Mouse (Mus musculus) spleen, adult 12 weeks (tissue): ENCODE measurements at regions not wholly inside any gene's neighbourhood (a gene's known extent, or its start where the extent isn't known, plus 50 kb on each side); places are given as distances from the start of the nearest gene placed in this dataset.

Source experiments
- DNase-seq: peaks from one replicate; pipeline ENCODE4 v3.0.0; 2022; ENCODE audit warnings: low spot score

DNA sequence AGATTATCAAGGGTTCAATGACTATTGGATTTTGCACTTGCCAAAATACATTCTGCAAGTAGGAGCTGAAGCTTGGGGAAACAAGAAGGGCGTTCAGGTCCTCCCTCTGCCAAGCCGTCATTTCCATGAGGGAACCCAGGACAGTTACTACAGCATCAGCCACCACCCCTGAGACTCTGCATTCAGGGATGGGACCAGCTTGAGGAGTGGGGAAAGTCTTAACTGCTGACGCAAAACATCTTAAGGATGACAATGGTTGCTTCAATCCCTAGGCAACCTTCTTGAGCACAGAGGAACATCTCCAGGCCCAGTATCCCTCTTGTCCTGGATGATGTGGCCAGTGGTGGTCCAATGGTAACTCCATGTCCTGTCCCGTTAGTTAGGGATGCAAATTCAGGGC lies 137.2 kb upstream of the Noct start:
- DNase-seq, result no peak

DNA sequence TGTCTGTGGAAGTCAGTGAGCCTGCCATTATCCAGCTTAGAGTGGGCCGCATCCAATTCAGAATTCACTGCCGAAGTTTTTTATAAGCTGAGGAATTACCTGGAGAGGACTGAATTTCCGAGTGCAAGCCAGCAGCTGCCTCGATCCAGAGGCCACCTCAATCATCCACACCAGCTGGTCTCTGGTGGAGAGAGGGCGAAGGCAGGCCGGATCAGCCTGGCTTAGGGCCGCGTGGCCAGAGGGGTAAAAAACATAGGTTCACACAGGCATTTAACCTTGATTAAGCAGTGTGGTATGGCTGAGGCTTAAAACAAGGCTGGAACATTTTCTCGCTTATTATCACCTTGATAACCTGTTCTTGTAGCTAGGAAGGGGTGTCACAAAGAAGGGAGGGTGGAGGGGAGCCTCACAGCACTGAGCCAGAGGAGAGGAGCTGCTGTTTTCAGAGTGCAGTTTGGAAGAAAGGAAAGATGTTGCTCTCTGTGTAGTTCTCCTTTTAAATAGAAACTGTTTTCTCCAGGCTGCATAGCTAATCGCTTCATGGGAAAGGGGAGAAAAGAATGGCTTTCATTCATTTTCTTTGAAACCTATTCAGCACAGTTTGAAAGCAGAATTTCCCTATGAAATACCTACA lies 135.1 kb upstream of the Noct start:
- DNase-seq, result no peak

DNA sequence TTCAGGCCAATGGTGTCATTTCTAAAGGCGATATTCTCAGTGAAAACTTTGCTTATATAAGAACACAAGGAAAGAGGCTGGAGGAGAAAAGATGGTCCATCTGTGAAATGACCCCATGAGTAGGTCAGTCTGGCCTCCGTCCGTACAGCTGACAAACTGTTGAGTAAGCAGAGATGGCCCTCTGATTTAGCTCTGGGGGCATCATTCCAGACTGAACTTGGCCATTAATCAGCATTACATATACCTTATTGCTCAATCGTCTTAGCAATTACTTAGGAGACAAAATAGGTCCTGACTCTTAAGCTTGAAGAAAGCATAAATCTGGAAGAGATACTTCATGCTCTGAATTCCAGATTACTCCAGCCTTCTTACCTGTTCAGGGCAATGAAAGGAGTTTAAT lies 132.8 kb upstream of the Noct start:
- no peak for DNase-seq

GRCm38 (mm10) chr3:51092079-51093028 lies 131.9 kb upstream of the Noct start:
- no peak for DNase-seq

- no peak for DNase-seq
Measured at GRCm38 (mm10) chr3:51095847-51096447, 128.3 kb upstream of the Noct start.

- DNase-seq, result no peak
Measured at GRCm38 (mm10) chr3:51096545-51096944, 127.7 kb upstream of the Noct start.

DNA sequence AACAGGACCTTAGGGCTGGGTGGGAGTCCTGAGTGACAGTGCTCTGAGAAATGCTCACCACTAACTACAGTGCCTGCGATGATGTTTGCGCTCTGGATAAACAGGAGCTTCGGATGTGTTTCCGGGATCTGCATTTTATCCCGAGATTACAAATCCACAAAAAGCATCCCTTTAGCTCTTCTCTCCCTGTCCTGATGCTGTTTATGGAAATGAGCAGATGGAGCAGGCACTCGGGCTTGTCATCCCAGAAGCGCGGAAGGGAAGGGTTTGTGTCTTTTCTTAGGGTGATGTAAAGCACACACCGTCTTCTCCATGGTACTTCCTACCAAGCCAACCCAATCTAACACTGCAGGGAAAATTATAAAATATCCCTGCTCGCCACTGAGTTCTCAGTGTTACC lies 126.9 kb upstream of the Noct start:
- DNase-seq, result no peak

GRCm38 (mm10) chr3:51099966-51100365 lies 124.3 kb upstream of the Noct start:
- no peak for DNase-seq

GRCm38 (mm10) chr3:51108639-51109202 lies 115.5 kb upstream of the Noct start:
- no peak for DNase-seq

GRCm38 (mm10) chr3:51111241-51111640 lies 113.0 kb upstream of the Noct start:
- no peak for DNase-seq

DNA sequence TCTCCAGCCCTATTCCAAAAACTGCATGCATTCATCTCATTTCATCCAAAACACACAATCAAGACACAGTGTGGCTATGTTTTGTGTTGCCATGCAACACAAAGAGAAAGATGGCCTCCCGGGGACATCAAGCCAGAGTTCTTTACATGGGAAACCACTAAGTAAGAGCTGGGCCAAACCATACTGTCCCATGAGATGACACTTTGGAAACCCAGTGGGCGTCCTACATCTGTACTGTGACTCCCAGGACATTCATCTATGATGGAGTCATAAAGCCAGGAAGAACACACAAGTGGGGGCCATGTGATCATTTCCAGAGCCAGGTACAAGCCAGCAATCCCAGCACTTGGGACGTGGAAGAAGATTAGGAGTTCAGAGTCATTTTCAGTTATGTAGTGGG lies 111.9 kb upstream of the Noct start:
- DNase-seq, result no peak

GRCm38 (mm10) chr3:51115921-51116320 lies 108.3 kb upstream of the Noct start:
- DNase-seq, result no peak

DNA sequence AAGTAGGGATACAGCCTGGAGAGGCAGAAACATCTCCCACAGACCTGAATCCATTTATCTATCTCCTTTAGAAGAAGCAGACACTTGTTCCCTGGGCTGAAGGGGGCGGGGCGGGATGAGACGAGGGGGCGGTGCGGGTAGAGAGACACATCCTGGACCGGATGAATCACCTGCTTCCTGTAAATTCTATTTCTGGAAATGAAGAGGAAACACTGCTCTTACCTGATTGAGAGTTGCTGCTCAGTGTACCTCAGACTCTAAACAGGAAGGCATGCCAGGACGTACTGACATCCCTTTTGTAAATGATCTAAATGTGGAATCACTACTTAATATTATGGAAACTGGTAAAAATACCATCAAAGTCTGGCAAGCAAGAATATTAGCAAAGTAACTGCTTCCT lies 105.5 kb upstream of the Noct start:
- no peak for DNase-seq

DNA sequence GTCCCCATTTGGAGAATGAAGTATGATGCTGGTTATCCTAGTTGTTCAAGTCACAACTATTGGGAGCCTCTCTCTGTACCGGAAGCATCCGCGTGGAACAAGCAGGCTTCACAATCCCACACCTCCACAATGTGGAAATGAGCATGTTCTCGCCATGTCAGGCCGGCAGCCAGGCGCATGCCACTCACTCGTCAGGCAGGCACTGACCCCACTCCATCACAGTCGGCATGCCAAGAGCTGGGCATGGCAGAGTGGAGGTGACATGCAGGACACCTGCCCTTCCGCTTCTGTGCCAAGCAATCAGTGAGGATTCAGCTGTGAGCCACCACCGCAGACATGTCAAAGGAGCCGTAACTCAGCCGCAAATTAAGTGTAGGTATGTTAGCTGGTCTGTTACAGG lies 103.7 kb upstream of the Noct start:
- DNase-seq, result no peak

- DNase-seq, result no peak
Measured at GRCm38 (mm10) chr3:51121703-51122540, 102.3 kb upstream of the Noct start.

GRCm38 (mm10) chr3:51122541-51122935 lies 101.7 kb upstream of the Noct start:
- no peak for DNase-seq

DNA sequence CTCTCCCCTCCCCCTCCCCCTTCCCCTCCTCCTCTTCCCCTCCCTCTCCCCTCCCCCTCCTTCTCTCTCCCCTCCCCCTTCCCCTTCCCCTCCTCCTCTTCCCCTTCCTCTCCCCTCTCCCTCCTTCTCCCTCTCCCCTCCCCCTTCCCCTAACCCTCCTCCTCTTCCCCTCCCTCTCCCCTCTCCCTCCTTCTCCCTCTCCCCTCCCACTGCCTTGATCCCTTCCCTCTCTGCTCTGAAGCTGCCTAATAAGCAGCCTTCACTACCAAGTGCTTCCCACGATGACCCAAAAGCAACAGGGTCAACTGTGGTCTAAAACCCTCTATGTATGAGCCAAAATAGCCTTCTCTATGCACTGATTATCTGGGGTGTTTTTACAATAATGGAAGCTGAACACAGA lies 96.4 kb upstream of the Noct start:
- no peak for DNase-seq

DNA sequence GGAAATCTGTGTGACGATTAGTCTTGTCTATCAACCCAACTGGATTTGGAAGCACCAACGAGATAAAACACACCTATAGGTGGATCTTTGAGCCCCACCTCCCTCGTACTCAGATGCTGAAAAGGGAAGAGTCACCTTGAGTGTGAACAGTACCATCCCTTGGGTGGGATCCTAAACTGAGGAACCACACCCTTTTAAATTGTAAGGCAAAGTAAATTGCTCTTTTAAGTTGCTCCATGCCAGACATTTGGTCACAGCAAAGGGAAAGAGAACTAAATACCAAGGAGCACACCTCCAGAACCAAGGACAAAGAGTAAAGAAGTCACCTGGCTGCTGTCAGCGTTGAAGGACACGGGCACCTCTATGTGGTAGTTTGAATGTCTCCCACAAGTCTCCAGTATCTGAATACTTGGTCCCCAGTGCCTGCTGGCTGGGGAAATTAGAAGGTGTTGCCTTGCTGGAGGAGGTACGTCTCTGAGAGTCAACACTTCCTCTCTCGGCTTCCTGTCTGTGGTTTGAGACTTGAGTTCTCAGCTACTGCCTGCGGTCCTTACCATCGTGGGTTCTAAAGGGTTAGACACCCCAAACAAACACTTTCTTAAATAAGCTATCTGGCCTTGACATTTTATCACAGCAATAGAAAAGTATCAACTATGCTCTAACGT lies 95.6 kb upstream of the Noct start:
- peak; percentile 8 for DNase-seq

- DNase-seq, result no peak
Measured at GRCm38 (mm10) chr3:51130709-51131108, 93.5 kb upstream of the Noct start.

GRCm38 (mm10) chr3:51131341-51131740 lies 92.9 kb upstream of the Noct start:
- no peak for DNase-seq

GRCm38 (mm10) chr3:51132736-51133135 lies 91.5 kb upstream of the Noct start:
- no peak for DNase-seq
